Mouse (Mus musculus): Measurements from ENCODE around the gene Chmp2a.

DNA sequence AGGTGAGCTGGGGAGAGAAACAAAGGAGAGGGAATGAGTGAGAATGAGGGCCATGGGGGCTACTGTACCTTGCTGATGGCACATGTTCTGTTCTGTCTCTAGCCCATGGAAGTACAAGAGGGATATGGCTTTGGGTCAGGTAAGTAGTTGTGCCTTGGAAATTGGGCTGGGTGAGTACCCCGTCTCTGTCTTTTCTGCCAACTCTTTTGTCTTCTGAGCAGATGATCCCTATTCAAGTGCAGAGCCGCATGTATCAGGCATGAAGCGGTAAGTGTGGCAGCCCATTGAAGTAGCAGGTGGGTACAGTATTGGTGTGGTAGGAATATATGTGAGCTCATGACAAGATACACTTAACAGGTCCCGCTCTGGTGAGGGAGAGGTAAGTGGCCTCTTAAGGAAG lies 5.6 kb downstream of the Chmp2a start:
- TF ChIP-seq CTCF (IDR thresholded peaks at IDR 0.05; ENCODE audit: borderline replicate concordance, insufficient read depth, low read length) (no peak), POLR2A (IDR thresholded peaks at IDR 0.05; ENCODE audit: low read depth, low read length) (no peak)

All from embryonic fibroblast, embryonic 13.5 days (primary cell).